Mouse (Mus musculus): ENCODE data around the gene Gab2. TPM values are rescaled to one million over a fixed set of nuclear protein-coding genes. Genes with fewer than 3 reads are reported as not detected.
A peak's percentile ranks its signal among the peaks of the same experiment; 100 is the strongest.

The Gab2 gene
- polyA plus RNA-seq, 1 experiment from 2014 or later: 5.7 TPM

DNA sequence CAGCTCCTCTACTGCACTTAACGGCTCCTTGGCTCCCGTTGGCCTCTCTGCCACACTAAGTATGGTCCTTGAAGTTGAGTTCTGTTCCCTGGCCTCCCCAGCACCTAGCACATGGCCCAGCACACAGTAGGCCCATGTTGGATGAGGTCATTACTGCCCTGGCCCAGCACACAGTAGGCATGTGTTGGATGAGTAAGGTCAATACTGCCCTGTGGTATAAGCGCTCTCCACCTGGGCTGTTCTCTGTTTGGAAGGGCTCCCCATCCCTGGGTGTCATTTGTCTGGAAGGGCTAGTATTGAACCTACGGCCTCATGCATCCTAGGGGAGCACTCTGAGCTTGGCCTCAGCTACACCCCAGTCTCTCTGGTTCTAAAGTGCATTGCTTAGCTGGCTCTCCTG lies 246.0 kb downstream of the Gab2 start:
- DNase-seq (ENCODE audit: low spot score) (no peak), ATAC-seq (replicated peaks; ENCODE audit: insufficient number of reproducible peaks, low FRiP score, low TSS enrichment, low read depth) (no peak)
- H3K27me3 ChIP-seq (ENCODE audit: control insufficient read depth, insufficient read depth, low read length): peaks cover 21% of the 10 kb centered on the region
- H3K4me1 ChIP-seq (ENCODE audit: control insufficient read depth, insufficient read depth, low read length): peaks cover 4% of the 10 kb centered on the region; the same call in 1 of the 2 replicates
- H3K9me3 ChIP-seq (replicated peaks; ENCODE audit: control insufficient read depth, low read length): no peaks in the 10 kb centered on the region
- WGBS: 88% methylated on average over 4 of the region's 4 CpGs
- H3K4me3 ChIP-seq (ENCODE audit: low read depth, low read length): no peak overlapping the region
- no peak overlapping the region for H3K9ac ChIP-seq (replicated peaks; ENCODE audit: low read length)
- H3K4me2 ChIP-seq (ENCODE audit: low read depth, low read length): no peak overlapping the region
- no peaks in the 10 kb centered on the region for H3K36me3 ChIP-seq (replicated peaks; ENCODE audit: control insufficient read depth, insufficient read depth, low read depth, low read length)
- H3K27ac ChIP-seq (replicated peaks; ENCODE audit: low read depth, low read length): no peak overlapping the region

DNA sequence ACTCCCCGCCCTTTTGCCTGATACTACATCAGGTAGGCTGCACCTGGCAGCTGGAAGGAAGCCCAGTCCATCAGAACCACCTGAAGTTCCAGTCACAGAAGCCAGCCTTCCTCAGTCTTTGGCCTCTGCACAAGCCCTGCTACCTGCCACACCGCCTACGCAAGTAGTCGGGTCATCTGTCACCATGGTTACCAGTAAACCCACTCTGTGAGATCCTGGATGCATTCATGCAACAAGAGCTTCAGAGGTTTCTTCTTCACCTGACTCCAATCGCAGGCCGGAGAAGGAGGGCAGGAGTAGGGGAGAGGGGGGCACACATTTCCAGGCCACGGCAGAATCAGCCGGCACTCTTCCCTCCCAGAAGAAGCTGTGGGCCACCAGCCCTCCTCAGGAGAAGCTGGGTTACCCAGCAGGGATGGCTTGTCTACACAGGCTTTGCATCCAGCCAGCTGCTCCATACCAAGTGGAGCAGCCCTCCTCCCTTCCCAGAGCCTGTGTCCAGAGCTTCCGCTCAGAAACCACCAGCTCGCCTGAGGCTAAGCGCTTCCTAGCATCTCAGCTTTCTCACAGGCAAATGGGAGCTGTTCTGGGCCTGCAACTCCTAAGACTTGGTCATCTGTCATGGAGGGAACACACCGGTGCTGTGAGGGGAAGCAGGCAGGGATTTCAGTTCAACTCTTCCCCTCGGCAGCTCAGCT lies 247.7 kb downstream of the Gab2 start:
- Histone ChIP-seq H3K4me2 (ENCODE audit: low read depth, low read length) (no peak overlapping the region), H3K27me3 (ENCODE audit: control insufficient read depth, insufficient read depth, low read length) (peaks cover 21% of the 10 kb centered on the region), H3K4me3 (ENCODE audit: low read depth, low read length) (no peak overlapping the region), H3K36me3 (replicated peaks; ENCODE audit: control insufficient read depth, insufficient read depth, low read depth, low read length) (no peaks in the 10 kb centered on the region), H3K4me1 (ENCODE audit: control insufficient read depth, insufficient read depth, low read length) (peaks cover 4% of the 10 kb centered on the region; the same call in 1 of the 2 replicates), H3K9me3 (replicated peaks; ENCODE audit: control insufficient read depth, low read length) (no peaks in the 10 kb centered on the region), H3K27ac (replicated peaks; ENCODE audit: low read depth, low read length) (no peak overlapping the region), H3K9ac (replicated peaks; ENCODE audit: low read length) (no peak overlapping the region)
- ATAC-seq (replicated peaks; ENCODE audit: insufficient number of reproducible peaks, low FRiP score, low TSS enrichment, low read depth) (no peak), DNase-seq (ENCODE audit: low spot score) (peak; percentile 15)
- WGBS: 69% methylated on average over 13 of the region's 13 CpGs

GRCm38 (mm10) chr7:97329676-97330075 lies 248.3 kb downstream of the Gab2 start:
- H3K9me3 ChIP-seq (replicated peaks; ENCODE audit: control insufficient read depth, low read length): no peaks in the 10 kb centered on the region
- no peak overlapping the region for H3K9ac ChIP-seq (replicated peaks; ENCODE audit: low read length)
- peaks cover 19% of the 10 kb centered on the region for H3K27me3 ChIP-seq (ENCODE audit: control insufficient read depth, insufficient read depth, low read length)
- no peak overlapping the region for H3K27ac ChIP-seq (replicated peaks; ENCODE audit: low read depth, low read length)
- H3K4me1 ChIP-seq (ENCODE audit: control insufficient read depth, insufficient read depth, low read length): peaks cover 4% of the 10 kb centered on the region; the same call in 1 of the 2 replicates
- no peaks in the 10 kb centered on the region for H3K36me3 ChIP-seq (replicated peaks; ENCODE audit: control insufficient read depth, insufficient read depth, low read depth, low read length)
- 89% methylated on average over 3 of the region's 3 CpGs for WGBS
- no peak for ATAC-seq (replicated peaks; ENCODE audit: insufficient number of reproducible peaks, low FRiP score, low TSS enrichment, low read depth)
- no peak for DNase-seq (ENCODE audit: low spot score)
- H3K4me2 ChIP-seq (ENCODE audit: low read depth, low read length): no peak overlapping the region
- H3K4me3 ChIP-seq (ENCODE audit: low read depth, low read length): no peak overlapping the region

DNA sequence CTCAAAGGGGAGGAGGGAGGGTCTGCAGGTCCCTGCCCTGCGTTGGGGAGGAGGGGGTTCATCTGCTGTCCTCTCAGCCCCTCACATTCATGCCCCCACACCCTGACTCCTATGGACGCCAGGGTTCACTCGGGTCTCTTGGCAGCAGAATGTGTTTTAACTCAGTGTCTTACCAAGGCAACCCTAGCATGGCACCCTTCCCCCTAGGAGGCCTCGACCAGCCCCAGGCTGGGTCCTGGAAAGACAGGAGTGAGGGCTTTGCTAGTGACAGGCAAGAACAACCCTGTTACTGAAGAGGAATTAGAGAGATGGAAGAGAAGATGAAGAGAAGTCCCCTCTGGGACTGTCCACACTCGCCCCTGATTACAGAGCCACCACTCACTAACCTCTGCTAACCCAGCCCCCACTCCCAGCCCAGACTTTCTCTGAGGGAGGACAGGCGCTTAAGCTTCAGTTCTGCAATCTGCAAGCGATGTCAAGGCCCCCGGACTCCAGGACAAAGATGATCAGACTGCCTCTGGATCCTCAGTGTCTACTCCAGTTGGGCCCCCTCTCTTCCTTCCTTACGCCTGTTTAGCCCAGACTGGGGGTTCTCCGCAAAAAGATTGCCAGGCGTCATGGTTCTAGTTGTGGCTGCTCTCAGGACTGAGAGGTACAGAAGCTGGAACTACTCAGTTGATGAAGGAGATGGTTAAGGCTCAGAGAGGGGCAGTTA lies 249.7 kb downstream of the Gab2 start:
- H3K9ac ChIP-seq (replicated peaks; ENCODE audit: low read length): peak overlapping the region; percentile 69; the same call in 1 of the 2 replicates
- H3K4me3 ChIP-seq (ENCODE audit: low read depth, low read length): peak overlapping the region; percentile 71
- no peaks in the 10 kb centered on the region; the same call in 1 of the 2 replicates for H3K4me1 ChIP-seq (ENCODE audit: control insufficient read depth, insufficient read depth, low read length)
- 67% methylated on average over 11 of the region's 11 CpGs for WGBS
- no peak for DNase-seq (ENCODE audit: low spot score)
- ATAC-seq (replicated peaks; ENCODE audit: insufficient number of reproducible peaks, low FRiP score, low TSS enrichment, low read depth): no peak
- no peaks in the 10 kb centered on the region for H3K36me3 ChIP-seq (replicated peaks; ENCODE audit: control insufficient read depth, insufficient read depth, low read depth, low read length)
- H3K9me3 ChIP-seq (replicated peaks; ENCODE audit: control insufficient read depth, low read length): no peaks in the 10 kb centered on the region
- peaks cover 5% of the 10 kb centered on the region; the same call in 1 of the 2 replicates for H3K27me3 ChIP-seq (ENCODE audit: control insufficient read depth, insufficient read depth, low read length)
- peak overlapping the region; percentile 56 for H3K4me2 ChIP-seq (ENCODE audit: low read depth, low read length)
- no peak overlapping the region for H3K27ac ChIP-seq (replicated peaks; ENCODE audit: low read depth, low read length)

GRCm38 (mm10) chr7:97331726-97332666 lies 250.6 kb downstream of the Gab2 start, which contains the start of the genes Usp35 and Kctd21:
Usp35 (minus strand) TSS chr7:97332020.
Kctd21 (plus strand) TSS chr7:97332327.
- Histone ChIP-seq H3K27me3 (ENCODE audit: control insufficient read depth, insufficient read depth, low read length) (no peaks in the 10 kb centered on the region), H3K27ac (replicated peaks; ENCODE audit: low read depth, low read length) (no peak within 1 kb of the TSS)
- under 1% methylated on average over 68 of the region's 68 CpGs for WGBS

GRCm38 (mm10) chr7:97332667-97333041 lies 251.3 kb downstream of the Gab2 start:
- ATAC-seq (replicated peaks; ENCODE audit: insufficient number of reproducible peaks, low FRiP score, low TSS enrichment, low read depth) (no peak), DNase-seq (ENCODE audit: low spot score) (no peak)
- Histone ChIP-seq H3K4me1 (ENCODE audit: control insufficient read depth, insufficient read depth, low read length) (no peaks in the 10 kb centered on the region; the same call in 1 of the 2 replicates), H3K9ac (replicated peaks; ENCODE audit: low read length) (peak overlapping the region; percentile 59), H3K27ac (replicated peaks; ENCODE audit: low read depth, low read length) (no peak overlapping the region), H3K27me3 (ENCODE audit: control insufficient read depth, insufficient read depth, low read length) (no peaks in the 10 kb centered on the region), H3K9me3 (replicated peaks; ENCODE audit: control insufficient read depth, low read length) (no peaks in the 10 kb centered on the region), H3K36me3 (replicated peaks; ENCODE audit: control insufficient read depth, insufficient read depth, low read depth, low read length) (no peaks in the 10 kb centered on the region), H3K4me3 (ENCODE audit: low read depth, low read length) (peak overlapping the region; percentile 71), H3K4me2 (ENCODE audit: low read depth, low read length) (peak overlapping the region; percentile 56)
- 3% methylated on average over 9 of the region's 9 CpGs for WGBS

More at GRCm38 (mm10) chr7:97331726-97332666, 250.6 kb downstream of the Gab2 start, which contains the start of the genes Usp35 and Kctd21:
- DNase-seq (ENCODE audit: low spot score): peak; percentile 96
- Histone ChIP-seq H3K9ac (replicated peaks; ENCODE audit: low read length) (peak within 1 kb of the TSS; percentile 69), H3K4me2 (ENCODE audit: low read depth, low read length) (peak within 1 kb of the TSS; percentile 56), H3K9me3 (replicated peaks; ENCODE audit: control insufficient read depth, low read length) (no peaks in the 10 kb centered on the region), H3K4me1 (ENCODE audit: control insufficient read depth, insufficient read depth, low read length) (no peaks in the 10 kb centered on the region; the same call in 1 of the 2 replicates), H3K36me3 (replicated peaks; ENCODE audit: control insufficient read depth, insufficient read depth, low read depth, low read length) (no peaks in the 10 kb centered on the region), H3K4me3 (ENCODE audit: low read depth, low read length) (peak within 1 kb of the TSS; percentile 71)
- ATAC-seq (replicated peaks; ENCODE audit: insufficient number of reproducible peaks, low FRiP score, low TSS enrichment, low read depth): peak; percentile 99

GRCm38 (mm10) chr7:97333113-97333898 lies 251.9 kb downstream of the Gab2 start:
- H3K9ac ChIP-seq (replicated peaks; ENCODE audit: low read length): no peak overlapping the region
- H3K27ac ChIP-seq (replicated peaks; ENCODE audit: low read depth, low read length): no peak overlapping the region
- ATAC-seq (replicated peaks; ENCODE audit: insufficient number of reproducible peaks, low FRiP score, low TSS enrichment, low read depth) (no peak), DNase-seq (ENCODE audit: low spot score) (no peak)
- 84% methylated on average over 6 of the region's 6 CpGs for WGBS
- no peaks in the 10 kb centered on the region for H3K36me3 ChIP-seq (replicated peaks; ENCODE audit: control insufficient read depth, insufficient read depth, low read depth, low read length)
- no peaks in the 10 kb centered on the region for H3K9me3 ChIP-seq (replicated peaks; ENCODE audit: control insufficient read depth, low read length)
- H3K27me3 ChIP-seq (ENCODE audit: control insufficient read depth, insufficient read depth, low read length): no peaks in the 10 kb centered on the region
- no peak overlapping the region for H3K4me3 ChIP-seq (ENCODE audit: low read depth, low read length)
- H3K4me1 ChIP-seq (ENCODE audit: control insufficient read depth, insufficient read depth, low read length): no peaks in the 10 kb centered on the region; the same call in 1 of the 2 replicates
- H3K4me2 ChIP-seq (ENCODE audit: low read depth, low read length): no peak overlapping the region; the same call in 1 of the 2 replicates
